15 mouse cellular contexts compared by ENCODE assay signal in genomic region chr11:38075171-38075732, GRCm38 (mm10).
DNase-seq lines count a peak whose midpoint lies in the region; ATAC-seq lines count a peak whose summit lies in the region.
"Had no signal": no experiment of that assay in that cellular context is flagged by ENCODE, and none has a peak within 500 bp of the region (broad histone marks: within the 10 kb centered on the region; RNA-seq: fewer than 3 reads in every experiment).

No protein-coding gene starts in this region.

- no peak overlapping the region for H3K27ac ChIP-seq in hindbrain, embryonic 15.5 days (replicated peaks)
- no peak overlapping the region for H3K27ac ChIP-seq in hindbrain, embryonic 10.5 days
- H3K27ac ChIP-seq in midbrain, embryonic 16.5 days (ENCODE audit: low read length) = no peak overlapping the region
- H3K27ac ChIP-seq in midbrain, embryonic 13.5 days = no peak overlapping the region
- H3K27ac ChIP-seq in liver, embryonic 15.5 days (replicated peaks) = no peak overlapping the region

- WGBS in hindbrain, embryonic 15.5 days = 58% methylated on average over 11 of the region's 11 CpGs
- WGBS in hindbrain, embryonic 10.5 days = 82% methylated on average over 11 of the region's 11 CpGs
- 68% methylated on average over 11 of the region's 11 CpGs for WGBS in midbrain, embryonic 16.5 days
- WGBS in midbrain, embryonic 13.5 days = 67% methylated on average over 11 of the region's 11 CpGs
- 53% methylated on average over 11 of the region's 11 CpGs for WGBS in liver, embryonic 15.5 days (ENCODE audit: insufficient replicate concordance)

- no peaks in the 10 kb centered on the region for H3K36me3 ChIP-seq in hindbrain, embryonic 15.5 days
- H3K36me3 ChIP-seq in hindbrain, embryonic 10.5 days = no peaks in the 10 kb centered on the region
- no peaks in the 10 kb centered on the region for H3K36me3 ChIP-seq in midbrain, embryonic 16.5 days (ENCODE audit: control insufficient read depth, insufficient read depth, low read length)
- no peaks in the 10 kb centered on the region for H3K36me3 ChIP-seq in midbrain, embryonic 13.5 days
- H3K36me3 ChIP-seq in liver, embryonic 15.5 days (replicated peaks) = no peaks in the 10 kb centered on the region

- H3K4me1 ChIP-seq in hindbrain, embryonic 15.5 days (replicated peaks) = 0 out of 2 replicates have a peak, but pooled peaks cover 3% of the 10 kb centered on the region
- no peaks in the 10 kb centered on the region for H3K4me1 ChIP-seq in hindbrain, embryonic 10.5 days (replicated peaks)
- no peaks in the 10 kb centered on the region for H3K4me1 ChIP-seq in midbrain, embryonic 16.5 days (ENCODE audit: control insufficient read depth, insufficient read depth, low read length)
- 0 out of 2 replicates have a peak, but pooled peaks cover 3% of the 10 kb centered on the region for H3K4me1 ChIP-seq in midbrain, embryonic 13.5 days (replicated peaks)
- H3K4me1 ChIP-seq in liver, embryonic 15.5 days (replicated peaks) = no peaks in the 10 kb centered on the region
- H3K4me1 ChIP-seq: megakaryocyte, embryonic 14.5 days had no signal

- H3K9ac ChIP-seq in hindbrain, embryonic 15.5 days = no peak overlapping the region
- H3K9ac ChIP-seq in midbrain, embryonic 16.5 days (ENCODE audit: low read depth, low read length) = no peak overlapping the region
- no peak overlapping the region for H3K9ac ChIP-seq in midbrain, embryonic 13.5 days (replicated peaks)
- H3K9ac ChIP-seq in liver, embryonic 15.5 days = no peak overlapping the region

- 0 out of 2 replicates have a peak overlapping the region, but pooled peaks have one; percentile 1 for H3K4me3 ChIP-seq in hindbrain, embryonic 15.5 days
- no peak overlapping the region for H3K4me3 ChIP-seq in hindbrain, embryonic 10.5 days
- H3K4me3 ChIP-seq in midbrain, embryonic 16.5 days (ENCODE audit: low read depth, low read length) = no peak overlapping the region
- no peak overlapping the region for H3K4me3 ChIP-seq in midbrain, embryonic 13.5 days (replicated peaks)
- H3K4me3 ChIP-seq in liver, embryonic 15.5 days (replicated peaks) = no peak overlapping the region
- H3K4me3 ChIP-seq: erythroblast, embryonic 14.5 days; megakaryocyte, embryonic 14.5 days had no signal

- 0 out of 2 replicates have a peak, but pooled peaks have one; percentile 63 for ATAC-seq in hindbrain, embryonic 15.5 days (ENCODE audit: low FRiP score, low read depth)
- ATAC-seq in midbrain, embryonic 16.5 days = no peak
- ATAC-seq in midbrain, embryonic 13.5 days = no peak
- ATAC-seq in liver, embryonic 15.5 days (ENCODE audit: insufficient read depth) = peak; percentile 72

- no peaks in the 10 kb centered on the region for H3K9me3 ChIP-seq in hindbrain, embryonic 15.5 days
- H3K9me3 ChIP-seq in hindbrain, embryonic 10.5 days = no peaks in the 10 kb centered on the region
- H3K9me3 ChIP-seq in midbrain, embryonic 16.5 days (replicated peaks; ENCODE audit: control insufficient read depth, low read length, poor library complexity, severe bottlenecking) = no peaks in the 10 kb centered on the region
- no peaks in the 10 kb centered on the region for H3K9me3 ChIP-seq in midbrain, embryonic 13.5 days
- H3K9me3 ChIP-seq in liver, embryonic 15.5 days (replicated peaks) = no peaks in the 10 kb centered on the region
- H3K9me3 ChIP-seq: megakaryocyte, embryonic 14.5 days had no signal

- H3K27me3 ChIP-seq in hindbrain, embryonic 15.5 days = no peaks in the 10 kb centered on the region
- no peaks in the 10 kb centered on the region for H3K27me3 ChIP-seq in hindbrain, embryonic 10.5 days (ENCODE audit: insufficient read depth, poor library complexity, severe bottlenecking)
- no peaks in the 10 kb centered on the region for H3K27me3 ChIP-seq in midbrain, embryonic 16.5 days (ENCODE audit: control insufficient read depth, insufficient read depth, low read depth, low read length)
- H3K27me3 ChIP-seq in midbrain, embryonic 13.5 days = no peaks in the 10 kb centered on the region
- H3K27me3 ChIP-seq in liver, embryonic 15.5 days = no peaks in the 10 kb centered on the region
- H3K27me3 ChIP-seq: megakaryocyte, embryonic 14.5 days had no signal

- peak overlapping the region; percentile 35 for H3K4me2 ChIP-seq in hindbrain, embryonic 15.5 days
- H3K4me2 ChIP-seq in midbrain, embryonic 16.5 days (ENCODE audit: low read length) = peak overlapping the region; percentile 31
- no peak overlapping the region; the same call in 1 of the 2 replicates for H3K4me2 ChIP-seq in midbrain, embryonic 13.5 days (replicated peaks)
- no peak overlapping the region for H3K4me2 ChIP-seq in liver, embryonic 15.5 days

- no peak for DNase-seq in hindbrain, embryonic 10.5 days (ENCODE audit: low spot score)
- no peak for DNase-seq in right cerebral cortex, adult 2 months (ENCODE audit: low spot score in 2 of 2)
- no peak for DNase-seq in right cerebral cortex, postnatal 14 days
- DNase-seq: adrenal gland, postnatal 25 days; cerebellum, postnatal 14 days; kidney, adult 2 months; kidney, postnatal 25 days; left cerebral cortex, postnatal 4 days; thymus, adult 2 months had no signal

Comparison
In these comparisons a context has a peak if more than half of its experiments do, and no peak if none do; other contexts are left out.
1. H3K4me2 ChIP-seq: peak in hindbrain, embryonic 15.5 days (single experiment) and midbrain, embryonic 16.5 days (single experiment); none in midbrain, embryonic 13.5 days (single experiment) and liver, embryonic 15.5 days (single experiment).
2. ATAC-seq: peak in hindbrain, embryonic 15.5 days (single experiment) and liver, embryonic 15.5 days (single experiment); none in midbrain, embryonic 16.5 days (single experiment) and midbrain, embryonic 13.5 days (single experiment).